Mouse (Mus musculus) G1E (cell line): ENCODE measurements at regions not wholly inside any gene's neighbourhood (a gene's known extent, or its start where the extent isn't known, plus 50 kb on each side); places are given as distances from the start of the nearest gene placed in this dataset.

ENCODE experiments used
- CTCF ChIP-seq: IDR thresholded peaks from 2 replicates; pipeline ENCODE4 v1.5.1; 2012; ENCODE audit warnings: low read depth, low read length, inconsistent platforms, mixed read lengths
- GATA1 ChIP-seq: IDR thresholded peaks from 2 replicates; pipeline ENCODE4 v1.6.1; 2012; ENCODE audit warnings: borderline replicate concordance, low read length, inconsistent platforms, mixed read lengths
- POLR2AphosphoS5 ChIP-seq: IDR thresholded peaks from 2 replicates; pipeline ENCODE4 v1.6.1; 2012; ENCODE audit warnings: low read depth, low read length, inconsistent platforms; ENCODE audit not compliant: insufficient replicate concordance
- TAL1 ChIP-seq: conservative IDR thresholded peaks from 2 replicates; pipeline ENCODE4 v1.6.1; 2012; ENCODE audit warnings: low read depth, low read length, inconsistent platforms, mixed read lengths

- TF ChIP-seq CTCF (no peak), TAL1 (no peak), GATA1 (no peak), POLR2AphosphoS5 (no peak)
These were observed 292.4 kb downstream of the Cd47 start for GRCm38 (mm10) chr16:50092780-50093179.
